ENCODE assay signal across 21 mouse cellular contexts in the genomic region with DNA sequence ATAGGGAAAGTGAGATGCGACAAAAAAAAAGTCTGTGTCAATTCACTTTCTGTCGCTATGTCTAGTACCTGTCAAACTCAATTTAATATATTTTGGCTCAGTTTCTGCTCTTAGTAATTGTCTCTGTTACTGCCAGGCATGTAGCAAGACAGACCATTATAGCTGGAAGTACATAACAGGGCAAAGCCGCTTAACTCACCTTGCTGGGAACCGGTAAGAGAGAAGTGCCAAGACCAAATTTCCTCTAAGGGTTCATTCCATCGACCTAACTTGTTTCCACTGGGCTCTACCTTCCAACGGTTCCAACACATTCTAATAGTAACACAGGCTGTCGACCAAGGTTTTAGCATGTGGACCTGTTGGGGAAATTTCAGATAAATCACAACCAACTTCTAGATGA.
DNase-seq lines count a peak whose midpoint lies in the region; ATAC-seq and TF ChIP-seq lines count a peak whose summit lies in the region.
"Had no signal": no experiment of that assay in that cellular context is flagged by ENCODE, and none has a peak within 500 bp of the region (broad histone marks: within the 10 kb centered on the region; RNA-seq: fewer than 3 reads in every experiment).

No protein-coding gene starts in this region.

- peak; percentile 27 for DNase-seq in heart, adult 11 months
- no peak for DNase-seq in heart, adult 2 months
- peak; percentile 80 for DNase-seq in fat pad, adult 2 months (ENCODE audit: extremely low read depth, low read depth, low spot score)
- DNase-seq in gonadal fat pad, adult 2 months (ENCODE audit: low read depth): peak; percentile 79
- no peak for DNase-seq in frontal cortex, postnatal 36 days (ENCODE audit: low spot score in 2 of 2)
- DNase-seq: adrenal gland, adult 2 months; adrenal gland, adult 8-10 months; adrenal gland, postnatal 10 days; adrenal gland, postnatal 14 days; adrenal gland, postnatal 25 days; adrenal gland, postnatal 36 days; B cell, adult 2 months; cerebellum, adult 11 months; cerebellum, adult 11-12 months; cerebellum, adult 18-20 months had no signal

- TF ChIP-seq POLR2A in heart, adult 2 months (IDR thresholded peaks at IDR 0.05; ENCODE audit: insufficient read depth, low read depth, low read length): no peak

- ATAC-seq in midbrain, embryonic 16.5 days: no peak
- ATAC-seq: activated CD4-positive, CD25-positive, alpha-beta regulatory T cell, adult 4 months; CD4-positive, CD25-positive, alpha-beta regulatory T cell, adult 4 months; Patski had no signal

- H3K4me3 ChIP-seq in heart, adult 2 months: no peak overlapping the region
- no peak overlapping the region for H3K4me3 ChIP-seq in midbrain, embryonic 16.5 days (ENCODE audit: low read depth, low read length)

- no peak for TF ChIP-seq EP300 in heart, adult 2 months (IDR thresholded peaks at IDR 0.05; ENCODE audit: insufficient read depth, low read depth, low read length)

- no peaks in the 10 kb centered on the region for H3K4me1 ChIP-seq in heart, adult 2 months (ENCODE audit: control insufficient read depth, insufficient read depth, low read length)
- H3K4me1 ChIP-seq in midbrain, embryonic 16.5 days (ENCODE audit: control insufficient read depth, insufficient read depth, low read length): no peaks in the 10 kb centered on the region; the same call in 1 of the 2 replicates

- no peak for TF ChIP-seq CTCF in heart, adult 2 months (IDR thresholded peaks at IDR 0.05)

- intact Hi-C loops in heart, adult 2 months (cut with DNase I): no loop called here

- H3K36me3 ChIP-seq in heart, adult 2 months (ENCODE audit: control insufficient read depth, insufficient read depth, low read length): no peaks in the 10 kb centered on the region
- no peaks in the 10 kb centered on the region for H3K36me3 ChIP-seq in midbrain, embryonic 16.5 days (ENCODE audit: control insufficient read depth, insufficient read depth, low read length)
- H3K36me3 ChIP-seq: G1E had no signal

- no peak overlapping the region for H3K27ac ChIP-seq in heart, adult 2 months
- no peak overlapping the region for H3K27ac ChIP-seq in midbrain, embryonic 16.5 days (ENCODE audit: low read length)

- H3K4me2 ChIP-seq in midbrain, embryonic 16.5 days (ENCODE audit: low read length): no peak overlapping the region

- H3K9ac ChIP-seq in heart, adult 2 months (ENCODE audit: low read depth, low read length): no peak overlapping the region
- no peak overlapping the region for H3K9ac ChIP-seq in midbrain, embryonic 16.5 days (ENCODE audit: low read depth, low read length)

- H3K9me3 ChIP-seq in midbrain, embryonic 16.5 days (replicated peaks; ENCODE audit: control insufficient read depth, low read length, poor library complexity, severe bottlenecking): no peaks in the 10 kb centered on the region
- H3K9me3 ChIP-seq: G1E had no signal

- H3K27me3 ChIP-seq in heart, adult 2 months (ENCODE audit: control insufficient read depth, insufficient read depth, low read length): no peaks in the 10 kb centered on the region
- no peaks in the 10 kb centered on the region for H3K27me3 ChIP-seq in midbrain, embryonic 16.5 days (ENCODE audit: control insufficient read depth, insufficient read depth, low read depth, low read length)
- H3K27me3 ChIP-seq: CH12.LX, Patski had no signal

- WGBS in heart, adult 2 months: 89% methylated on average over 7 of the region's 7 CpGs
- WGBS in midbrain, embryonic 16.5 days: 91% methylated on average over 7 of the region's 7 CpGs

- no peaks in the 10 kb centered on the region for H3K79me2 ChIP-seq in heart, adult 2 months (replicated peaks; ENCODE audit: control insufficient read depth, insufficient read depth, low read length)

Comparison
In these comparisons a context has a peak if more than half of its experiments do, and no peak if none do; other contexts are left out.
1. DNase-seq: peak in heart, adult 11 months (single experiment), fat pad, adult 2 months (single experiment) and gonadal fat pad, adult 2 months (single experiment); none in heart, adult 2 months (0 of 2) and frontal cortex, postnatal 36 days (0 of 2).